Mouse (Mus musculus) midbrain, embryonic 15.5 days (tissue): Measurements from ENCODE around the gene Mocs3. TPM values are rescaled to one million over a fixed set of nuclear protein-coding genes. Genes with fewer than 3 reads are reported as not detected.

ENCODE experiments used
- ATAC-seq: fragments of 200-750 bp; cut with Nextera tagmentation; replicated peaks from 2 replicates; pipeline ENCODE4 v1.8.0; 2017; ENCODE audit warnings: moderate TSS enrichment
- H3K27ac ChIP-seq: fragments of 300-500 bp; sonication (generic); 2 replicates; pipeline ENCODE4 v1.5.1; 2015; ENCODE audit warnings: mild to moderate bottlenecking, inconsistent platforms
- H3K27me3 ChIP-seq: fragments of 300-500 bp; sonication (generic); replicated peaks from 2 replicates; pipeline ENCODE4 v1.6.1; 2015; ENCODE audit warnings: inconsistent platforms
- H3K36me3 ChIP-seq: fragments of 300-500 bp; sonication (generic); replicated peaks from 2 replicates; pipeline ENCODE4 v1.6.1; 2015; ENCODE audit warnings: inconsistent platforms
- H3K4me1 ChIP-seq: fragments of 300-500 bp; sonication (generic); 2 replicates; pipeline ENCODE4 v1.6.1; 2015; ENCODE audit warnings: inconsistent platforms
- H3K4me2 ChIP-seq: fragments of 300-500 bp; sonication (generic); 2 replicates; pipeline ENCODE4 v1.6.1; 2015; ENCODE audit warnings: inconsistent platforms, mild to moderate bottlenecking, moderate library complexity
- H3K4me3 ChIP-seq: fragments of 300-500 bp; sonication (generic); 2 replicates; pipeline ENCODE4 v1.5.1; 2015; ENCODE audit warnings: mild to moderate bottlenecking, inconsistent platforms
- H3K9ac ChIP-seq: fragments of 300-500 bp; sonication (generic); 2 replicates; pipeline ENCODE4 v1.6.1; 2015; ENCODE audit warnings: mild to moderate bottlenecking, inconsistent platforms
- H3K9me3 ChIP-seq: fragments of 300-500 bp; sonication (generic); 2 replicates; pipeline ENCODE4 v1.6.1; 2016; ENCODE audit warnings: inconsistent platforms
- WGBS: fragments of 180-500 bp; shearing (Covaris S2); methylation state at CpG from one replicate; pipeline ENCODE4 v1.1.7; 2015; ENCODE audit warnings: mixed read lengths; 5-methylcytosine and 5-hydroxymethylcytosine counted together
- polyA plus RNA-seq: library from polyadenylated mRNA; unstranded; fragments of >200 nt; fragmentation: Nextera tagmentation; extraction: Ambion mirVana; gene quantifications from 2 replicates; pipeline ENCODE4 v1.2.1, GENCODE M21; 2015

Mocs3 gene
- polyA plus RNA-seq, 1 experiment from 2014 or later: 10.3 TPM

GRCm38 (mm10) chr2:168206725-168207644 lies 23.4 kb upstream of the Mocs3 start, which contains the start of gene Adnp:
Gene Adnp (minus strand): TSS chr2:168207112.
- under 1% methylated on average over 47 of the region's 89 CpGs for WGBS

GRCm38 (mm10) chr2:168207883-168208282 lies 22.5 kb upstream of the Mocs3 start:
- Histone ChIP-seq H3K36me3 (peaks cover 33% of the 10 kb centered on the region), H3K4me3 (no peak overlapping the region), H3K9me3 (no peaks in the 10 kb centered on the region), H3K27me3 (no peaks in the 10 kb centered on the region), H3K4me1 (peaks cover 24% of the 10 kb centered on the region), H3K4me2 (no peak overlapping the region), H3K27ac (peak overlapping the region; percentile 99), H3K9ac (no peak overlapping the region)
- 94% methylated on average over 3 of the region's 3 CpGs for WGBS
- ATAC-seq: no peak

More at GRCm38 (mm10) chr2:168206725-168207644, 23.4 kb upstream of the Mocs3 start, which contains the start of gene Adnp:
- H3K9me3 ChIP-seq: no peaks in the 10 kb centered on the region
- peak within 1 kb of the TSS; percentile 99 for H3K27ac ChIP-seq
- H3K4me1 ChIP-seq: peaks cover 24% of the 10 kb centered on the region
- peak within 1 kb of the TSS; percentile 83 for H3K4me3 ChIP-seq
- peak; percentile 88 for ATAC-seq
- peak within 1 kb of the TSS; percentile 100 for H3K9ac ChIP-seq
- peak within 1 kb of the TSS; percentile 70 for H3K4me2 ChIP-seq
- no peaks in the 10 kb centered on the region for H3K27me3 ChIP-seq
- H3K36me3 ChIP-seq: peaks cover 24% of the 10 kb centered on the region

GRCm38 (mm10) chr2:168213788-168214397 lies 16.5 kb upstream of the Mocs3 start:
- Histone ChIP-seq H3K27me3 (no peaks in the 10 kb centered on the region), H3K27ac (no peak overlapping the region), H3K9ac (no peak overlapping the region), H3K4me1 (no peaks in the 10 kb centered on the region), H3K36me3 (peaks cover 44% of the 10 kb centered on the region), H3K9me3 (no peaks in the 10 kb centered on the region), H3K4me3 (no peak overlapping the region), H3K4me2 (no peak overlapping the region)
- no peak for ATAC-seq
- WGBS: 41% methylated on average over 5 of the region's 5 CpGs

- Histone ChIP-seq H3K4me2 (no peak overlapping the region), H3K27me3 (no peaks in the 10 kb centered on the region), H3K4me3 (no peak overlapping the region), H3K27ac (no peak overlapping the region), H3K36me3 (peaks cover 54% of the 10 kb centered on the region), H3K4me1 (peaks cover 8% of the 10 kb centered on the region), H3K9ac (no peak overlapping the region), H3K9me3 (no peaks in the 10 kb centered on the region)
- 84% methylated on average over 6 of the region's 6 CpGs for WGBS
- ATAC-seq: no peak
These were observed 7.1 kb upstream of the Mocs3 start for GRCm38 (mm10) chr2:168223326-168223725.

GRCm38 (mm10) chr2:168229116-168230025 lies 1.1 kb upstream of the Mocs3 start:
- no peaks in the 10 kb centered on the region for H3K27me3 ChIP-seq
- no peak; the same call in 1 of the 2 replicates for ATAC-seq
- peaks cover 46% of the 10 kb centered on the region for H3K4me1 ChIP-seq
- peak overlapping the region; percentile 93 for H3K4me3 ChIP-seq
- 21% methylated on average over 41 of the region's 41 CpGs for WGBS
- H3K9me3 ChIP-seq: no peaks in the 10 kb centered on the region
- peak overlapping the region; percentile 97; the same call in 1 of the 2 replicates for H3K27ac ChIP-seq
- H3K36me3 ChIP-seq: peaks cover 19% of the 10 kb centered on the region
- peak overlapping the region; percentile 95 for H3K4me2 ChIP-seq
- peak overlapping the region; percentile 95 for H3K9ac ChIP-seq

DNA sequence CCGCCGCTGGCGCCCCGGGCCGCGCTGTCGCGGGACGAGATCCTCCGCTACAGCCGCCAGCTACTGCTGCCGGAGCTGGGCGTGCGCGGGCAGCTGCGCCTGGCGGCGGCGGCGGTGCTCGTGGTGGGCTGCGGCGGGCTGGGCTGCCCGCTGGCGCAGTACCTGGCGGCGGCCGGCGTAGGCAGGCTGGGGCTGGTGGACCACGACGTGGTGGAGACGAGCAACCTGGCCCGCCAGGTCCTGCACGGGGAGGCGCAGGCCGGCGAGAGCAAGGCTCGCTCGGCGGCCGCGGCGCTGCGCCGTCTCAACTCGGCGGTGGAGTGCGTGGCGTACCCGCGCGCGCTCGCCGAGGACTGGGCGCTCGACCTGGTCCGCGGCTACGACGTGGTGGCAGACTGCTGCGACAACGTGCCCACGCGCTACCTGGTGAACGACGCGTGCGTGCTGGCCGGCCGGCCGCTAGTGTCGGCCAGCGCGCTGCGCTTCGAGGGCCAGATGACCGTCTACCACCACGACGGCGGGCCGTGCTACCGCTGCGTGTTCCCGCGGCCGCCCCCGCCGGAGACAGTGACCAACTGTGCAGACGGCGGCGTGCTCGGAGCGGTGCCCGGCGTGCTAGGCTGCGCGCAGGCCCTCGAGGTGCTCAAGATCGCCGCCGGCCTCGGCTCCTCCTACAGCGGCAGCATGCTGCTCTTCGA lies 500 bp downstream of the Mocs3 start:
- Histone ChIP-seq H3K9me3 (no peaks in the 10 kb centered on the region), H3K4me1 (peaks cover 46% of the 10 kb centered on the region), H3K4me2 (peak overlapping the region; percentile 95), H3K4me3 (peak overlapping the region; percentile 93), H3K27ac (peak overlapping the region; percentile 97), H3K27me3 (no peaks in the 10 kb centered on the region), H3K36me3 (peaks cover 8% of the 10 kb centered on the region; the same call in 1 of the 2 replicates), H3K9ac (peak overlapping the region; percentile 95)
- 4% methylated on average over 96 of the region's 105 CpGs for WGBS
- ATAC-seq: peak; percentile 72

- Histone ChIP-seq H3K27ac (no peak overlapping the region), H3K9me3 (no peaks in the 10 kb centered on the region), H3K9ac (peak overlapping the region; percentile 95), H3K4me2 (peak overlapping the region; percentile 95), H3K36me3 (0 out of 2 replicates have a peak, but pooled peaks cover 7% of the 10 kb centered on the region), H3K4me3 (peak overlapping the region; percentile 93), H3K27me3 (no peaks in the 10 kb centered on the region), H3K4me1 (peaks cover 46% of the 10 kb centered on the region)
- 61% methylated on average over 33 of the region's 33 CpGs for WGBS
- ATAC-seq: peak; percentile 13; the same call in 1 of the 2 replicates
These were observed 1.0 kb downstream of the Mocs3 start for GRCm38 (mm10) chr2:168231471-168231829.

DNA sequence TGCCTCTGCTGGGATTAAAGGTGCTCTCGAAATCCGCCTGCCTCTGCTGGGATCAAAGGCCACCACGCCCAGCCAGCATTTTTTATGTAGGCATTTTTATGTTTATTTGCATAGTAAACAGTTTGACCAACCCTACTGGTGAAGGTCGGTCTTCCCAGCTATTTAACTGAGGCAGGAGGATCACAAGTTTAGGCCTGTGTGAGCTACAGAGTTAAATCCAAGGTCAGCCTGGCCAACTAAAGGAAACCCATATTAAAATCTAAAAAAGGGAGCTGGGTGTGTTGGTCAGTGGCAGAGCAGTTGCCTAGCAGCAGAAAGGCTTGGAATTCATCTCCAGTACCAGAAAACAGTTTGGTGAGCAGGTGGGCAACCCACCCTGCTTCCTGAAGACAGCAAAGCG lies 2.9 kb downstream of the Mocs3 start:
- no peak overlapping the region for H3K4me3 ChIP-seq
- no peak overlapping the region for H3K9ac ChIP-seq
- 92% methylated on average over 5 of the region's 5 CpGs for WGBS
- no peak for ATAC-seq
- H3K27ac ChIP-seq: no peak overlapping the region
- no peaks in the 10 kb centered on the region for H3K27me3 ChIP-seq
- H3K9me3 ChIP-seq: no peaks in the 10 kb centered on the region
- H3K4me1 ChIP-seq: peaks cover 38% of the 10 kb centered on the region
- 0 out of 2 replicates have a peak, but pooled peaks cover 3% of the 10 kb centered on the region for H3K36me3 ChIP-seq
- H3K4me2 ChIP-seq: no peak overlapping the region

DNA sequence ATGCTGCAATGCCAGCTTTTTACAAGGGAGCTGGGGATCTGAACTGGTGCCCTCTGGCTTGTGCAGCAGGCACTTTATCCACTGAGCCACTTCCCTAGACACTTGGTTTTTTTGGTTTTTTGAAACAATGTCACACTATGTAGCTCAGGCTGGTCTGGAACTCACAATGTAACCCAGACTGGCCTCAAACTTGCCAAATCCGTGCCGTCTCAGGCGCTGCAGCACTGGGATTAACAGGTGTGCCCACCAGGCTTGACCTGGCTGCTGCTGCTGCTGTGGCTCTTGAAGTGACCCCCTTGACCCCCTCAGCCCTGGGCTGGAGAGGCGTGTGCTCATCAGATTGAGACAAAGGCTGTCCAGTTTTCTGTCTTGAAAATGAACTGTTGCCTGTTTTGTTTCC lies 7.9 kb downstream of the Mocs3 start:
- Histone ChIP-seq H3K9ac (no peak overlapping the region), H3K4me3 (no peak overlapping the region), H3K27ac (no peak overlapping the region), H3K9me3 (no peaks in the 10 kb centered on the region), H3K4me1 (peaks cover 4% of the 10 kb centered on the region; the same call in 1 of the 2 replicates), H3K4me2 (no peak overlapping the region), H3K27me3 (no peaks in the 10 kb centered on the region), H3K36me3 (0 out of 2 replicates have a peak, but pooled peaks cover 3% of the 10 kb centered on the region)
- 87% methylated on average over 4 of the region's 4 CpGs for WGBS
- ATAC-seq: no peak

GRCm38 (mm10) chr2:168242841-168243240 lies 12.4 kb downstream of the Mocs3 start:
- Histone ChIP-seq H3K9me3 (no peaks in the 10 kb centered on the region), H3K27me3 (no peaks in the 10 kb centered on the region), H3K4me3 (no peak overlapping the region), H3K27ac (no peak overlapping the region), H3K4me1 (no peaks in the 10 kb centered on the region), H3K4me2 (no peak overlapping the region), H3K36me3 (no peaks in the 10 kb centered on the region), H3K9ac (no peak overlapping the region)
- no peak for ATAC-seq

- no peak for ATAC-seq
- H3K27me3 ChIP-seq: no peaks in the 10 kb centered on the region
- H3K4me1 ChIP-seq: no peaks in the 10 kb centered on the region
- no peaks in the 10 kb centered on the region for H3K9me3 ChIP-seq
- WGBS: 78% methylated on average over 4 of the region's 4 CpGs
- no peak overlapping the region for H3K9ac ChIP-seq
- no peak overlapping the region for H3K27ac ChIP-seq
- no peak overlapping the region for H3K4me2 ChIP-seq
- no peaks in the 10 kb centered on the region for H3K36me3 ChIP-seq
- H3K4me3 ChIP-seq: no peak overlapping the region
These were observed 12.9 kb downstream of the Mocs3 start for GRCm38 (mm10) chr2:168243278-168243677.
